Mouse (Mus musculus): ENCODE measurements around the gene Mmp17. TPM values are rescaled to one million over a fixed set of nuclear protein-coding genes. Genes with fewer than 3 reads are reported as not detected.

Gene Mmp17
- polyA plus RNA-seq, 1 experiment from 2014 or later: 5.3 TPM

DNA sequence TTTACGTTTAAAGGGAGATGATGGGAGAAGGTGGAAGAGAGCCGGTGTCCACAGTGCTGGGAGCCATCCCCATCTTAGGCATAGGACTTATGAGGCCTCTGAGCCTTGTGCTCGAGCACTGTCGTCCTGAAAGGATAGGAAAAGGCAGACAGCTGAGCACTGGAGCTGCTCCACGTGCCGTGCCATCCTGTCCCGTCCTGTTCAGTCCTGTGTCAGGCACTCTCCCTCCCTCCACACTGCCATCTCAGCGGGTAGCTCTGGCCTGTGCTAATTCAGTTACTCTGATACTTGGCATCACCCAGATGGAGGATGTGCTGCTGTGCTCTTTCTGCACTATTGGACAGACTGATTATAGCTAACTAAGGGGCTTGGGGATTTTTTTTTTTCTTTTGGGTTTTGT lies 21.6 kb upstream of the Mmp17 start:
- peaks cover 91% of the 10 kb centered on the region for H3K36me3 ChIP-seq
- 92% methylated on average over 8 of the region's 8 CpGs for WGBS
- no peaks in the 10 kb centered on the region for H3K27me3 ChIP-seq
- no peaks in the 10 kb centered on the region for H3K9me3 ChIP-seq
- H3K9ac ChIP-seq: no peak overlapping the region
- H3K27ac ChIP-seq (replicated peaks): no peak overlapping the region
- no peak for ATAC-seq (ENCODE audit: low read depth)
- H3K4me3 ChIP-seq: no peak overlapping the region
- peaks cover 4% of the 10 kb centered on the region; the same call in 1 of the 2 replicates for H3K4me1 ChIP-seq (replicated peaks)
- H3K4me2 ChIP-seq: no peak overlapping the region

DNA sequence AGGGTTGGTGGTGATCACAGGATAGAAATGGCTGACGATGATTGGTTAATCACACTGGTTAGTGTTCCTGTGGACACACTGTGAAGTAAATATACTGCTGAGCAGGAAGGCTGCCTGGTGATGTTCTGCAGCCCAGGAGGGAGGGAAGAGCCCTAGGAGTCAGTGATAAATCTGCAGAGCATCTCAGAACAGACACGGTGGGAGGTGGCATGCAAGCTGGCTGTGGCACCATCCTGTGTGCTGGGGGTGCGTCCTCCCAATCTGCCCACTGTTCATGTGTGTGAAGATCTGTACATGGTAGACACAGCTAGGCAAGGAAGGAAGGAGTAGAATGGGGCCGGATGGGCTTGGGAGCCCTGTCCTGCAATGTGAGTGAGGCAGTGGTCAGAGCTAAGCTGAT lies 15.4 kb upstream of the Mmp17 start:
- no peak overlapping the region for H3K27ac ChIP-seq (replicated peaks)
- 94% methylated on average over 4 of the region's 4 CpGs for WGBS

DNA sequence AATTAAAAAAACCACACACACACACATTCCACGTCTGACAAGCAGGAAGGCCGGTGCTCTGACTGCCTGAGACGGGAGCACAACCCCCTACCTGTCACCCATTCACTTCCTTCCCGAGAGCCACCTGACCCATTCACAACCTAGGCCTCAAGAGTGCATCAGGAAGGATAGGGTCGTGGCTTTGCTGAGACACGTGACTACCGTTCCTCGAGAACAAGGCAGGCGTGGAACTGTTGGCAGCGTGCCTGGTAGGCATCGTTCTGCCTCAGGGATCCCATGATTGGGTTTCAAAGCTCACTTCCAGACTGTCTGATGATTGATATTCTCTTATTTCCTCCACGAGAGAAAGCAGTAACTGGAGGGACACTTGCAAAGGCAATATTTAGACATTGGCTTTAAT lies 5.8 kb upstream of the Mmp17 start:
- Histone ChIP-seq H3K9me3 (no peaks in the 10 kb centered on the region), H3K9ac (no peak overlapping the region), H3K4me3 (no peak overlapping the region), H3K27ac (replicated peaks) (no peak overlapping the region), H3K4me2 (no peak overlapping the region), H3K36me3 (peaks cover 5% of the 10 kb centered on the region; the same call in 1 of the 2 replicates), H3K4me1 (replicated peaks) (peaks cover 2% of the 10 kb centered on the region; the same call in 1 of the 2 replicates), H3K27me3 (peaks cover 28% of the 10 kb centered on the region)
- WGBS: 57% methylated on average over 12 of the region's 12 CpGs
- ATAC-seq (ENCODE audit: low read depth): 0 out of 2 replicates have a peak, but pooled peaks have one; percentile 21

More for the DNA sequence above, 15.4 kb upstream of the Mmp17 start:
- Histone ChIP-seq H3K9ac (no peak overlapping the region), H3K4me1 (replicated peaks) (no peaks in the 10 kb centered on the region), H3K36me3 (peaks cover 92% of the 10 kb centered on the region), H3K4me2 (no peak overlapping the region), H3K9me3 (no peaks in the 10 kb centered on the region), H3K4me3 (no peak overlapping the region), H3K27me3 (no peaks in the 10 kb centered on the region)
- ATAC-seq (ENCODE audit: low read depth): no peak

DNA sequence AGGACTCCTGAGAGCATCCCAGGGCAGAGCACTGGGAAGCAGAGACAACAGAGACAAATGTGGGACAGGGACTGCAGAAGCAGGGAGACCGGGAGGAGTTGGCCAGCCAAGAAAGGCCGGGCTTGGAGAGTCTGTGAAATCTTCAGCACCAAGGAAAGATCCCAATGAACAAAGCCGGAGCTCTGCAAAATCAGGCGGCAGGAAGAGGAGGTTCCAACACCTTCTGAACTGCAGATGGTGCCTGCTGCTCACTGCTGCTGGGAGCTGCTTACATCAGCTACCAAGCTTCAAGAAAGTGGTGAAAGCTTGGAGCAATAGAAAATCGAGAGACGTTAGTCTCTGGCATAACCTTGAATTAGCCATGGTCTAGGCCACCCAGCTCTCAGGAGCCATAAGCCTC lies 3.9 kb upstream of the Mmp17 start:
- no peaks in the 10 kb centered on the region for H3K36me3 ChIP-seq
- ATAC-seq (ENCODE audit: low read depth): no peak
- no peak overlapping the region for H3K27ac ChIP-seq (replicated peaks)
- H3K27me3 ChIP-seq: peaks cover 35% of the 10 kb centered on the region
- H3K9me3 ChIP-seq: no peaks in the 10 kb centered on the region
- H3K4me1 ChIP-seq (replicated peaks): peaks cover 13% of the 10 kb centered on the region
- 26% methylated on average over 6 of the region's 6 CpGs for WGBS
- H3K9ac ChIP-seq: no peak overlapping the region
- H3K4me3 ChIP-seq: no peak overlapping the region
- H3K4me2 ChIP-seq: no peak overlapping the region

DNA sequence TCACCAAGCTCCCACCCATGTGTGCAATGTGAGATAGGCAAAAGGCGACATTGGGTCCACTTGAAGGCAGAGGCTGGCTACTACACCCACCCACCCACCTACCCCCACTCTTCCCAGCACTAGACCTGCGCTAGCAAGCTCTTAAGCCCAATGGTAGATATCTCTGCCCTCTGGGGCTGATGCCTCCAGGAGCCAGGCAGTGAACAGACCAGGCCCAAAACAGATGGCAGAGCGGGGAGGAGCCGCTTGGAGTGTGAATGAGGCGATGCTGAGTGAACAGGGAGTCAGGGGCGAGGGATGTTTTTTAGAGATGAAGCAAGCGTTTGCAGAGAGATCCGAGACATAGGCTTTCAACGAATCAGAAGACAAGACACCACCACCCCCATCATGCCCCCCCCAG lies 3.4 kb upstream of the Mmp17 start:
- Histone ChIP-seq H3K36me3 (no peaks in the 10 kb centered on the region), H3K9me3 (no peaks in the 10 kb centered on the region), H3K27me3 (peaks cover 41% of the 10 kb centered on the region), H3K4me3 (no peak overlapping the region), H3K4me1 (replicated peaks) (peaks cover 18% of the 10 kb centered on the region), H3K4me2 (no peak overlapping the region), H3K27ac (replicated peaks) (no peak overlapping the region), H3K9ac (no peak overlapping the region)
- 81% methylated on average over 9 of the region's 9 CpGs for WGBS
- no peak for ATAC-seq (ENCODE audit: low read depth)

DNA sequence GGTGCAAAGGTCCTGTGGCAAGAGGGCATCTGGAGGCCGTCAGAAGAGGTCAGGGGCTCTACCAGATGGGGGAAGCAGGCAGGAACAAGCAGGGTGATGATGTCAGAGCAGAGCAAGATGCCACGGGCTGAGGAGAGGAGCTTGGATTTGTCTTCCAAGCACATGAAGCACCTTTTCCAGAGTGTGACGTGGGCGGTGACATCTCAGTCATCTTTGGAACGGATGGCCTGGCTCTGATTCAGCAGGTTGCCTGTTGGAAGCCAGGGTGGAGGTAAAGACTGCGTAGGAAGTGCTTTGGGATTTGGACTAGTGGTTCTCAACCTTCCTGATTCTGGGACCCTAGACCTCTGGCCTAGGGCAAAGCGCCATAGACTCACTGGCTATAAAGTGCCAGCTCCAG lies 3.0 kb upstream of the Mmp17 start:
- no peak for ATAC-seq (ENCODE audit: low read depth)
- no peaks in the 10 kb centered on the region for H3K36me3 ChIP-seq
- H3K9ac ChIP-seq: no peak overlapping the region
- H3K4me3 ChIP-seq: no peak overlapping the region
- WGBS: 75% methylated on average over 7 of the region's 7 CpGs
- H3K9me3 ChIP-seq: no peaks in the 10 kb centered on the region
- H3K27ac ChIP-seq (replicated peaks): no peak overlapping the region
- H3K27me3 ChIP-seq: peaks cover 44% of the 10 kb centered on the region
- peaks cover 22% of the 10 kb centered on the region for H3K4me1 ChIP-seq (replicated peaks)
- no peak overlapping the region for H3K4me2 ChIP-seq

DNA sequence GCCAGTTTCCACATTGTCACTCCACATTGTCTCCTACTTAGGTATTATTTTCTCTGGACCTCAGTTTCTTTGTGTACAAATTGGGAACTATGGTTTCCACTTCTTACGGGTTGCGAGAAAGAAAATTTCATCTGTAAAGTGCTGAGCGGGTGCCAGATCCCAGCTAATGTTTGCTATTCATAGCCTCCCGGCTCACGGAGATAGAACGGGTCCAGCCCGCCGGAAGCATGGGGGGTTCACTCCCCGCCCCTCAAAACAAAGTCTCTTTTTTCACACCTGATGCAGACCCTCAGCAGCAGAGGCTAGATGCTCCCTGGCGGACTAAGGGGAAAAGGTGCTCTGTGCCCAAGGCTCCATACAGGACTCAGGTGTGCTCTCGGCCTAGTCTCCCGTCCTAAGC lies 638 bp upstream of the Mmp17 start:
- peak overlapping the region; percentile 99 for H3K4me2 ChIP-seq
- no peak for ATAC-seq (ENCODE audit: low read depth)
- peaks cover 35% of the 10 kb centered on the region for H3K4me1 ChIP-seq (replicated peaks)
- no peaks in the 10 kb centered on the region for H3K36me3 ChIP-seq
- H3K9ac ChIP-seq: peak overlapping the region; percentile 85
- peaks cover 44% of the 10 kb centered on the region for H3K27me3 ChIP-seq
- WGBS: 6% methylated on average over 12 of the region's 12 CpGs
- no peaks in the 10 kb centered on the region for H3K9me3 ChIP-seq
- H3K4me3 ChIP-seq: peak overlapping the region; percentile 79
- H3K27ac ChIP-seq (replicated peaks): no peak overlapping the region

DNA sequence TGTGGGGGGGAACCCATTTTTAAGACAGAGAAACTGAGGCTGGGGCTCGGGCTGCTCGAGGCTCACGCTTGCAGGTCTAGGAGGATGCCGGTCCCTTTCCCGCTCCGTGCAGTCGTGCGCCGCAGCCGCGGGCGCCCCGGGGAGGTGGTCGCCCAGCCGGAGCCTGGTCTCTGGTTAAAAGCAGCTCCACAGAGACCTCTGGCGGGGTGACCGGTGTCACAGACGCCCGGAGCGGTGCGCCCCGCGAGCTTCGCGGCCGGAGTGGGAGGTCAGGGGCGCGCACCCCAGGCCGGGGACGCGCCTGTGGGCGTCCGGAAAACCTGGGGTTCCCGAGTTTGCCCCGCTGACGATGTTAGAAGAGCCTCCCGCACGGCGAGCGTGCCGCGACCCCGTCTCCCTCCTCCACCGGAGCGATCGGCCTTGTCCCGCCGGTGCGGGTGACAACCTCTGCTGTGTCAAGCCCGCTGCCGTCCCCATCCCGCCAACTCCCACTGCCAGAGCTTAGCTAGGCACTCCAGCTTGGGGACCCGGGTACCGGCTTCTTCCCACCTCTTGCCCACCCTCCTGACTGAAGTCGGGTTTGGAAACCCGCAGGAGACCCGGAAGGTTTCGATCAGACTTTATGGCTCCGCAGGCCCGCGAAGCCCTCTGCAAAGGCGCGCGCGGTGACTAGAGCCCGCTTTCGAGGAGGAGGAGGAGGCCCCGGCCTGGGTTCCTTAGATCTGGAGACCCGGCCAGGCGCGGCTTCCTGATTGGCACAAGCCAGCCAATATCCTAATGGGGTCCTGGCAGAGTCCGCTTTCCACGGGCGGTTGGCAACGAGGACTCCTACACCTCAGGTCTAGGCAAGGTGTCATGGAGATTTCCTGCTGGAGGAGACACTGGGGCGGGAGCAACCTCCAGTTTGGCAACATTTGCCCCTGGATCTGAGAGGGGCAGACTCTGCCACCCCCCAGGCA lies 893 bp downstream of the Mmp17 start:
- Histone ChIP-seq H3K27ac (replicated peaks) (no peak overlapping the region), H3K27me3 (peaks cover 44% of the 10 kb centered on the region), H3K4me3 (peak overlapping the region; percentile 79), H3K9me3 (no peaks in the 10 kb centered on the region), H3K4me1 (replicated peaks) (peaks cover 35% of the 10 kb centered on the region), H3K4me2 (peak overlapping the region; percentile 99), H3K9ac (peak overlapping the region; percentile 85), H3K36me3 (no peaks in the 10 kb centered on the region)
- under 1% methylated on average over 76 of the region's 76 CpGs for WGBS
- ATAC-seq (ENCODE audit: low read depth): peak; percentile 20

DNA sequence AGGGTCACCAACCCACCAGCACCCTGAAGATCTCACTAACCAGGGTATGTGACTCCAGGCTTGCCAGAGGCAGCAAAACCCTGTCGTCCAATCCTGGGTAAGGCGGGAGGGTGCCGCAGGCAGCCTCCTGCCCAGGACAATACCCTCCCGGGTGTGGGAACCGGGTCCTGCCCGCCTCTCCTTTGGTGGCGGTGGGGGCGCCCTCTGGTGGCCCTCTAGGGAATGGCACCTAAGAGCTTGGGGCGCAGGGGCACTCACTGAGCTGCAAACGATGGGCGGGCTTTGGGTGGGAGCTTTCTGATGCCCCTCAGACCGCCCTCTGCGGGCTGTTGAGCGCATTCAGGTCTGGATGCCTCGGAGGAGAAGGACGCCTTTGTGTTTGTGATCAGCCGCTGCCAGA lies 2.0 kb downstream of the Mmp17 start:
- H3K27me3 ChIP-seq: peaks cover 38% of the 10 kb centered on the region
- under 1% methylated on average over 17 of the region's 17 CpGs for WGBS
- peak overlapping the region; percentile 79 for H3K4me3 ChIP-seq
- peak overlapping the region; percentile 67 for H3K27ac ChIP-seq (replicated peaks)
- peak overlapping the region; percentile 99 for H3K4me2 ChIP-seq
- peak overlapping the region; percentile 85 for H3K9ac ChIP-seq
- peak; percentile 62 for ATAC-seq (ENCODE audit: low read depth)
- H3K4me1 ChIP-seq (replicated peaks): peaks cover 41% of the 10 kb centered on the region
- H3K36me3 ChIP-seq: no peaks in the 10 kb centered on the region
- no peaks in the 10 kb centered on the region for H3K9me3 ChIP-seq

DNA sequence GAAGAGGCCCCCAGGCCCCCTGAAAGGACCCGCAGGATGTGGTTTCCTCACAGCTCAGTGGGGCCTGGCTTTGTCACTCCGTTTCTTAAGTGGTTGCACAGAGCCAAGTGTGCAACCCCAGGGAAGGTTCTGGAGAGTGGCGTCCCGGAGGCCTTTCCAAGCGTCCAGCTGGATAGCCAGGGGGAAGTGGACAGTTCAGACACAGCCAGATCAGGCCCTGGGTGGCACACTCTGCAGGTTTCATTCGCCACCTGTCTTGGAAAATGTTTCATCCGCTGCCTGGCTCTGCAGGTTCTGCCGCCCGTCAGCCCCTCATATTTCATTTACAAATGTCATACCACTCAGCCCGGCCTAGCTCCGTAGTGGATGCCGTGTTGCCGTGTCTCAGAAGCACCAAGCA lies 2.5 kb downstream of the Mmp17 start:
- WGBS: 38% methylated on average over 13 of the region's 13 CpGs
- Histone ChIP-seq H3K4me3 (peak overlapping the region; percentile 79), H3K36me3 (no peaks in the 10 kb centered on the region), H3K4me2 (peak overlapping the region; percentile 99), H3K4me1 (replicated peaks) (peaks cover 46% of the 10 kb centered on the region), H3K9me3 (no peaks in the 10 kb centered on the region), H3K9ac (peak overlapping the region; percentile 65), H3K27me3 (peaks cover 33% of the 10 kb centered on the region), H3K27ac (replicated peaks) (peak overlapping the region; percentile 67)
- ATAC-seq (ENCODE audit: low read depth): no peak

DNA sequence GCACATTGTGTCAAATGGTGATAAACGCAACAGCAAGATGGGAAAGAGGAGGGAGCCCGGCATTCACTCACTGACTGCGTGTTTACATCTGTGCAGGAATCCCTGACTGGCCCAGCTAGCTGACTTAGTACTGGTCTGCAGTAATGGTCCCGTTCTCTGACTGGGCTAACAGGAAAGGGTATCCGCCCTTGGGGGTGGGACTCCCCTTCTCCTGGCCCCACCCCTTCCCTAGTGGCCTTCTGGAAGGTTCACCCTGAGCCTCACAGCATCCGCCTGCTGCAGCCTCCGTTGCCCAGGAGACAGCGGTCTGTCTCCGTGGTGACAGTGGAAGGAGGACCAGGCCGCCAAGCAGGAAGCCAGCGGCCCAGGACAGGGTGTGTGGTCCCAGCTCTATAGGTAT lies 6.9 kb downstream of the Mmp17 start:
- Histone ChIP-seq H3K4me3 (no peak overlapping the region), H3K4me1 (replicated peaks) (peaks cover 30% of the 10 kb centered on the region), H3K4me2 (peak overlapping the region; percentile 18; the same call in 1 of the 2 replicates), H3K27ac (replicated peaks) (no peak overlapping the region), H3K9ac (peak overlapping the region; percentile 17; the same call in 1 of the 2 replicates), H3K36me3 (0 out of 2 replicates have a peak, but pooled peaks cover 5% of the 10 kb centered on the region), H3K9me3 (no peaks in the 10 kb centered on the region), H3K27me3 (0 out of 2 replicates have a peak, but pooled peaks cover under 1% of the 10 kb centered on the region)
- WGBS: 7% methylated on average over 11 of the region's 11 CpGs
- peak; percentile 18; the same call in 1 of the 2 replicates for ATAC-seq (ENCODE audit: low read depth)
